In the genomic region with DNA sequence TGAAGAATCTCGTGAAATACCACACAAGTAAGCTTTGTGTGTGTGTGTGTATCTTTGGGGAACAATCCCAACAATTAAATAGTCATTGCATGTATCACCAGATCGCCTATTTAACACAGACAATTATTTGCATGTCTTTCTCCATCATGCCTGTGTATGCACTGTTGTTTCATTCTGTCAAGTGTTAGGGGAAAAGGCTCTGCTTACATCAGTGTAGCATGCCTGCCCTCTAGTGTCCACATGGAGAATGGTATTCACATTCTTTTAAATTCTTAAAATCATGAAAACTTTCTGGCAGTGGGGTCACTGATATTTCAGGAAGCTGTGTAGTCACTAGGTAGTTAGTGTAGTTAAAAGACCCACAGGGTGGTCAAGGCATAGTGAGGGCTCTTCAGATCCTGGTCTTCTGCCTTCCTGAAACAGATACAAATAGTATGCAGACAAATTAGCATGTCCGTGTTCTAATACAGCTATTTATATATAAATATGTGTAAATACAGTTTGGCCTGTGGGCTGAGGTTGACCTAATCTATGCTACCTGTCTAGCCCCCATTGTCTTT, we compare ENCODE assay signal across 8 mouse cellular contexts.
DNase-seq lines count a peak whose midpoint lies in the region; ATAC-seq lines count a peak whose summit lies in the region.

No protein-coding gene starts in this region.

- H3K4me1 ChIP-seq in forebrain, embryonic 13.5 days = peaks cover 10% of the 10 kb centered on the region
- peaks cover 13% of the 10 kb centered on the region for H3K4me1 ChIP-seq in midbrain, embryonic 16.5 days (ENCODE audit: control insufficient read depth, insufficient read depth, low read length)

- no peak overlapping the region for H3K27ac ChIP-seq in forebrain, embryonic 13.5 days
- peak overlapping the region; percentile 73 for H3K27ac ChIP-seq in midbrain, embryonic 16.5 days (ENCODE audit: low read length)

- no peak overlapping the region for H3K4me2 ChIP-seq in forebrain, embryonic 13.5 days
- no peak overlapping the region for H3K4me2 ChIP-seq in midbrain, embryonic 16.5 days (ENCODE audit: low read length)

- no peaks in the 10 kb centered on the region for H3K27me3 ChIP-seq in forebrain, embryonic 13.5 days
- H3K27me3 ChIP-seq in midbrain, embryonic 16.5 days (ENCODE audit: control insufficient read depth, insufficient read depth, low read depth, low read length) = no peaks in the 10 kb centered on the region

- no peaks in the 10 kb centered on the region for H3K36me3 ChIP-seq in forebrain, embryonic 13.5 days (ENCODE audit: poor library complexity, severe bottlenecking)
- H3K36me3 ChIP-seq in midbrain, embryonic 16.5 days (ENCODE audit: control insufficient read depth, insufficient read depth, low read length) = no peaks in the 10 kb centered on the region

- no peak overlapping the region for H3K4me3 ChIP-seq in forebrain, embryonic 13.5 days
- H3K4me3 ChIP-seq in midbrain, embryonic 16.5 days (ENCODE audit: low read depth, low read length) = no peak overlapping the region

- peak; percentile 15 for DNase-seq in gastrocnemius, adult 18-20 months (ENCODE audit: low spot score)
- DNase-seq in gastrocnemius, adult 8-10 months (ENCODE audit: low spot score in 2 of 2) = no peak
- peak; percentile 5 for DNase-seq in thymus, postnatal 4 days
- no peak for DNase-seq in thymus, postnatal 36 days
- peak; percentile 40 for DNase-seq in kidney, postnatal 14 days
- no peak for DNase-seq in urinary bladder, postnatal 36 days (ENCODE audit: low spot score in 2 of 2)

- no peaks in the 10 kb centered on the region for H3K9me3 ChIP-seq in forebrain, embryonic 13.5 days (replicated peaks)
- H3K9me3 ChIP-seq in midbrain, embryonic 16.5 days (replicated peaks; ENCODE audit: control insufficient read depth, low read length, poor library complexity, severe bottlenecking) = no peaks in the 10 kb centered on the region

- WGBS in forebrain, embryonic 13.5 days = 43% methylated on average over 3 of the region's 3 CpGs
- 42% methylated on average over 3 of the region's 3 CpGs for WGBS in midbrain, embryonic 16.5 days

- peak; percentile 88 for ATAC-seq in forebrain, embryonic 13.5 days
- ATAC-seq in midbrain, embryonic 16.5 days = peak; percentile 87

- H3K9ac ChIP-seq in forebrain, embryonic 13.5 days = no peak overlapping the region
- peak overlapping the region; percentile 38 for H3K9ac ChIP-seq in midbrain, embryonic 16.5 days (ENCODE audit: low read depth, low read length)

Comparison
In these comparisons a context has a peak if more than half of its experiments do, and no peak if none do; other contexts are left out.
1. DNase-seq: peak in gastrocnemius, adult 18-20 months (single experiment), thymus, postnatal 4 days (single experiment) and kidney, postnatal 14 days (single experiment); none in gastrocnemius, adult 8-10 months (0 of 2), thymus, postnatal 36 days (0 of 2) and urinary bladder, postnatal 36 days (0 of 2).